Mouse (Mus musculus) limb, embryonic 14.5 days (tissue): ENCODE results near the gene Naxe. TPM values are rescaled to one million over a fixed set of nuclear protein-coding genes. Genes with fewer than 3 reads are reported as not detected.
A peak's percentile ranks its signal among the peaks of the same experiment; 100 is the strongest.

Experiments
- ATAC-seq: fragments of 200-750 bp; cut with Nextera tagmentation; 2 replicates; pipeline ENCODE4 v1.8.0; 2017; ENCODE audit warnings: low read depth, moderate number of reproducible peaks, moderate TSS enrichment; ENCODE audit not compliant: low FRiP score
- DNase-seq: peaks from one replicate; pipeline ENCODE4 v3.0.0-alpha.2; 2015; ENCODE audit warnings: low spot score
- H3K27ac ChIP-seq: fragments of 300-500 bp; sonication (generic); replicated peaks from 2 replicates; pipeline ENCODE4 v1.5.1; 2014; ENCODE audit warnings: low read depth, mild to moderate bottlenecking, low read length, moderate library complexity, mixed read lengths
- H3K27me3 ChIP-seq: fragments of 300-500 bp; sonication (generic); 2 replicates; pipeline ENCODE4 v1.6.1; 2014; ENCODE audit warnings: low read length, mixed read lengths; ENCODE audit not compliant: control insufficient read depth, insufficient read depth
- H3K36me3 ChIP-seq: fragments of 300-500 bp; sonication (generic); 2 replicates; pipeline ENCODE4 v1.6.1; 2014; ENCODE audit warnings: mild to moderate bottlenecking, low read length, moderate library complexity, mixed read lengths; ENCODE audit not compliant: control insufficient read depth, insufficient read depth
- H3K4me1 ChIP-seq: fragments of 300-500 bp; sonication (generic); 2 replicates; pipeline ENCODE4 v1.6.1; 2014; ENCODE audit warnings: antibody characterized with exemption, low read length, mixed read lengths; ENCODE audit not compliant: control insufficient read depth, insufficient read depth
- H3K4me2 ChIP-seq: fragments of 300-500 bp; sonication (generic); replicated peaks from 2 replicates; pipeline ENCODE4 v1.6.1; 2014; ENCODE audit warnings: low read depth, mild to moderate bottlenecking, low read length, moderate library complexity; ENCODE audit not compliant: severe bottlenecking
- H3K4me3 ChIP-seq: fragments of 300-500 bp; sonication (generic); replicated peaks from 2 replicates; pipeline ENCODE4 v1.5.1; 2014; ENCODE audit warnings: low read length
- H3K9ac ChIP-seq: fragments of 300-500 bp; sonication (generic); 2 replicates; pipeline ENCODE4 v1.6.1; 2014; ENCODE audit warnings: mild to moderate bottlenecking, low read depth, low read length, moderate library complexity; ENCODE audit not compliant: severe bottlenecking
- H3K9me3 ChIP-seq: fragments of 300-500 bp; sonication (generic); 2 replicates; pipeline ENCODE4 v1.6.1; 2016; ENCODE audit warnings: low read length; ENCODE audit not compliant: control insufficient read depth
- POLR2A ChIP-seq: fragments of 200-500 bp; IDR thresholded peaks from 2 replicates; pipeline ENCODE4 v1.8.0; 2012; ENCODE audit warnings: inconsistent platforms, mild to moderate bottlenecking, moderate library complexity, borderline replicate concordance; ENCODE audit not compliant: insufficient read depth, insufficient read length; ENCODE audit errors: extremely low read depth
- WGBS: fragments of 180-500 bp; shearing (Covaris S2); extraction: QIAGEN DNeasy Blood & Tissue Kit; methylation state at CpG from one replicate; pipeline ENCODE4 v1.1.7; 2014; 5-methylcytosine and 5-hydroxymethylcytosine counted together
- polyA plus RNA-seq, 2 experiments: library from polyadenylated mRNA; depleted of rRNA in 1 of 2; stranded (reverse) in 1 of 2; unstranded in 1 of 2; fragments of >200 nt; fragmentation: Nextera tagmentation in 1 of 2; extraction: Ambion mirVana in 1 of 2; gene quantifications; 2 replicates each; pipeline versions ENCODE4 v1.2.1 to v1.2.3; 2012 to 2014

Gene Naxe
- polyA plus RNA-seq, 2 experiments = 101 to 203 TPM

- H3K27ac ChIP-seq = no peak overlapping the region
- no peaks in the 10 kb centered on the region for H3K27me3 ChIP-seq
- ATAC-seq = no peak
- no peaks in the 10 kb centered on the region for H3K36me3 ChIP-seq
- H3K9me3 ChIP-seq = no peaks in the 10 kb centered on the region
- H3K4me1 ChIP-seq = no peaks in the 10 kb centered on the region
- peak; percentile 20 for DNase-seq
- H3K4me2 ChIP-seq = no peak overlapping the region
- no peak overlapping the region for H3K9ac ChIP-seq
- no peak for TF ChIP-seq POLR2A
- H3K4me3 ChIP-seq = no peak overlapping the region
- WGBS = 13% methylated on average over 2 of the region's 2 CpGs
Measured at GRCm38 (mm10) chr3:88068386-88068785, 10.1 kb upstream of the Naxe start.

DNA sequence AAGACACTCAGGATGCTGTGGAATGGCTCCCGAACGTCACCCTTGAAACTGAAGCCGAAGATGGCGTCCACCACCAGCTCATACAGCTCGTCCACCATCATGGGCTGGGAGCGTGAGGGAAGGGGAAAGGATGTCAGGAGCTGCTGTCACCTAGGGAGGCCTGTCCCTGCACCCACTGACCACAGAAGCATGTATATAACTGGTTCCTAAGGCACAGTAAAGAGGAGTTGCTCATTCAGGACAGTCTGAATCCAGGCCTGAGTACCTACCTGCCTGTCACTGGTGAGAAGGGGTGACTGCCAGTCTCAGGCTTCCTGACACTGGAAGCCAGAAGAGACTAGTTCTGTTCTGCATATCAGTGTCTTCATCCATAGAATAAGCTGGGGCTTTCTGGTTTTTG is 1.3 kb downstream of the Naxe start:
- WGBS = 89% methylated on average over 6 of the region's 6 CpGs
- Histone ChIP-seq H3K4me2 (no peak overlapping the region), H3K36me3 (peaks cover 44% of the 10 kb centered on the region), H3K9ac (no peak overlapping the region; the same call in 1 of the 2 replicates), H3K9me3 (no peaks in the 10 kb centered on the region), H3K4me3 (0 out of 2 replicates have a peak overlapping the region, but pooled peaks have one; percentile 89), H3K27me3 (no peaks in the 10 kb centered on the region), H3K27ac (no peak overlapping the region), H3K4me1 (peaks cover 8% of the 10 kb centered on the region; the same call in 1 of the 2 replicates)
- no peak for DNase-seq
- TF ChIP-seq POLR2A = no peak
- ATAC-seq = no peak

DNA sequence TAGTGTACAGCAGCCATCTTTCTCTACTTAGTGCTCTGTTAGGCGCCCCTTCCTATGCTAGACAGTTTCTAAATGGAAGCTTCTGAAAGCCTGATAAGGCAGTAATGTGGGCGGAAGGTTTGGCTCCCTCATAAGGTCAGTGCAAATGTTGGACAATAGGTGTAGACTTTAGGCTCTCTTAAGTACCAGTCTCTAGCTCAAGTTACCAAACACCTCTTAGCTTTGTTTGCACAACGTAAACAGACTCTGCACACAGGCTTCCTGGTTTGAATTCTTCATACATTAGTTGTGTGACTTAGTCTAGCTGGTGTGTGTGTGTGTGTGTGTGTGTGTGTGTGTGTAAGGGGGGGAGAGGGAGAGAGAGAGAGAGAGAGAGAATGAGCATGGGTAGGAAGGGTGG is 8.8 kb downstream of the Naxe start:
- ATAC-seq = no peak

GRCm38 (mm10) chr3:88042661-88043421 is 15.5 kb downstream of the Naxe start, which contains the start of gene Gpatch4:
TSS of gene Gpatch4 (plus strand) at chr3:88043108.
- H3K36me3 ChIP-seq = no peaks in the 10 kb centered on the region
- no peaks in the 10 kb centered on the region for H3K9me3 ChIP-seq
- no peak for TF ChIP-seq POLR2A
- H3K27me3 ChIP-seq = no peaks in the 10 kb centered on the region
- peaks cover 3% of the 10 kb centered on the region; the same call in 1 of the 2 replicates for H3K4me1 ChIP-seq
- peak within 1 kb of the TSS; percentile 56 for H3K9ac ChIP-seq
- peak; percentile 99 for DNase-seq
- H3K4me3 ChIP-seq = peak within 1 kb of the TSS; percentile 63
- peak; percentile 91 for ATAC-seq
- H3K4me2 ChIP-seq = peak within 1 kb of the TSS; percentile 55
- WGBS = 10% methylated on average over 36 of the region's 36 CpGs
- H3K27ac ChIP-seq = no peak within 1 kb of the TSS

More for the DNA sequence above, 8.8 kb downstream of the Naxe start:
- Histone ChIP-seq H3K9ac (no peak overlapping the region), H3K4me2 (no peak overlapping the region), H3K27ac (no peak overlapping the region), H3K9me3 (no peaks in the 10 kb centered on the region), H3K4me1 (no peaks in the 10 kb centered on the region), H3K4me3 (no peak overlapping the region), H3K36me3 (peaks cover 43% of the 10 kb centered on the region), H3K27me3 (no peaks in the 10 kb centered on the region)
- no peak for DNase-seq
- 88% methylated on average over 3 of the region's 3 CpGs for WGBS
- TF ChIP-seq POLR2A = no peak

DNA sequence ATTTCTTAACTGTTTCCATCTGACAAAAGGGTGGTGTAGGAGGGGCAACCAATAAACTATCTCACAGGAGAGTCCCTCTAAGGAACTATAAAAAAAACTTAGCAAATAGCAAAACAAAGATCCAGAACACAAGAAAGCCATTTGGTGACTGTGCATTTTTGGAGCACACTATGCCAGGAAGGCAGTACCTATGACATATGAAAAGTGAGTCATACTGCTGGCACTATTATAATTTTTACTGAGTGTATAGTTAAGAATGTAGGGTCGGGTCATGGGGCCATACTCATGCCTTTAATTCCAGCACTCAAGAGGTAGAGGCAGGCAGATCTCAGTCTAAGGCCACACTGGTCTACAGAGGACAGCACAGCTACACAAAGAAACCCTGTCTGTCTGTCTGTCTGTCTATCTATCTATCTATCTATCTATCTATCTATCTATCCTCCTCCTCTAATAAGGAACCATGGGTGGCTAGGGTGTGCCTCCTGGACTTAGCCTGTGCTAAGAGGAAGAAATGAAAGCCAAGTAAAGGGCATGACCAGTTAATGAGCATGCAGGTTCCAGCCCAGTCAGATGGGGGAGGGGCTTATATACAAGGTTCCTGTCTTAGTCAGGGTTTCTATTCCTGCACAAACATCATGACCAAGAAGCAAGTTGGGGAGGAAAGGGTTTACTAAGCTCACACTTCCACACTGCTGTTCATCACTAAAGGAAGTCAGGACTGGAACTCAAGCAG is 22.6 kb downstream of the Naxe start:
- no peaks in the 10 kb centered on the region for H3K4me1 ChIP-seq
- ATAC-seq (no peak), DNase-seq (no peak)
- peaks cover 12% of the 10 kb centered on the region for H3K27me3 ChIP-seq
- no peak overlapping the region for H3K9ac ChIP-seq
- no peak for TF ChIP-seq POLR2A
- no peak overlapping the region for H3K4me2 ChIP-seq
- no peaks in the 10 kb centered on the region for H3K9me3 ChIP-seq
- H3K27ac ChIP-seq = no peak overlapping the region
- H3K4me3 ChIP-seq = no peak overlapping the region
- H3K36me3 ChIP-seq = no peaks in the 10 kb centered on the region
- WGBS = 41% methylated on average over 1 of the region's 1 CpGs
